Mouse (Mus musculus) heart, postnatal 0 days (tissue): ENCODE measurements around the gene Znrf4. TPM values are rescaled to one million over a fixed set of nuclear protein-coding genes. Genes with fewer than 3 reads are reported as not detected.
A peak's percentile ranks its signal among the peaks of the same experiment; 100 is the strongest.

Experiments
- ATAC-seq: fragments of 200-750 bp; cut with Nextera tagmentation; 2 replicates; pipeline ENCODE4 v1.8.0; 2017; ENCODE audit warnings: low read depth, moderate number of reproducible peaks, moderate library complexity; ENCODE audit not compliant: insufficient read depth
- DNase-seq: peaks from one replicate; pipeline ENCODE4 v3.0.0-alpha.2; 2016; ENCODE audit warnings: low spot score
- H3K27ac ChIP-seq: fragments of 300-500 bp; sonication (generic); 2 replicates; pipeline ENCODE4 v1.5.1; 2014; ENCODE audit warnings: low read depth, mild to moderate bottlenecking
- H3K27me3 ChIP-seq: fragments of 300-500 bp; sonication (generic); 2 replicates; pipeline ENCODE4 v1.6.1; 2014; ENCODE audit warnings: low read length, mixed read lengths; ENCODE audit not compliant: control insufficient read depth, insufficient read depth
- H3K36me3 ChIP-seq: fragments of 300-500 bp; sonication (generic); replicated peaks from 2 replicates; pipeline ENCODE4 v1.6.1; 2014; ENCODE audit warnings: low read length, mixed read lengths; ENCODE audit not compliant: control insufficient read depth, insufficient read depth
- H3K4me1 ChIP-seq: fragments of 300-500 bp; sonication (generic); 2 replicates; pipeline ENCODE4 v1.6.1; 2014; ENCODE audit warnings: antibody characterized with exemption; ENCODE audit not compliant: control insufficient read depth, insufficient read depth
- H3K4me2 ChIP-seq: fragments of 300-500 bp; sonication (generic); 2 replicates; pipeline ENCODE4 v1.6.1; 2014; ENCODE audit warnings: low read depth, mild to moderate bottlenecking, low read length, moderate library complexity
- H3K4me3 ChIP-seq: fragments of 300-500 bp; sonication (generic); 2 replicates; pipeline ENCODE4 v1.5.1; 2014; ENCODE audit warnings: low read depth, low read length
- H3K9ac ChIP-seq: fragments of 300-500 bp; sonication (generic); replicated peaks from 2 replicates; pipeline ENCODE4 v1.6.1; 2014; ENCODE audit warnings: low read depth, low read length, mixed read lengths
- H3K9me3 ChIP-seq: fragments of 300-500 bp; sonication (generic); replicated peaks from 2 replicates; pipeline ENCODE4 v1.6.1; 2016; ENCODE audit warnings: low read length; ENCODE audit not compliant: control insufficient read depth
- CTCF ChIP-seq: IDR thresholded peaks from 2 replicates; pipeline ENCODE4 v1.5.1; 2016; ENCODE audit warnings: antibody characterized with exemption, control low read depth, low read depth
- EP300 ChIP-seq: IDR thresholded peaks from 2 replicates; pipeline ENCODE4 v1.6.1; 2016; ENCODE audit warnings: antibody characterized with exemption, low read depth
- WGBS: fragments of 180-500 bp; shearing (Covaris S2); extraction: QIAGEN DNeasy Blood & Tissue Kit; methylation state at CpG from one replicate; pipeline ENCODE4 v1.1.7; 2014; 5-methylcytosine and 5-hydroxymethylcytosine counted together
- polyA plus RNA-seq: library from polyadenylated mRNA; unstranded; fragments of >200 nt; fragmentation: Nextera tagmentation; extraction: Ambion mirVana; gene quantifications from 2 replicates; pipeline ENCODE4 v1.2.1, GENCODE M21; 2015
- total RNA-seq: library from RNA; depleted of rRNA; stranded (reverse); fragments of >200 nt; gene quantifications from 2 replicates; pipeline ENCODE4 v1.2.3, GENCODE M21; 2014; ENCODE audit warnings: low replicate concordance

Gene Znrf4
- total and polyA plus RNA-seq, 2 experiments from 2014 or later, result not detected

- no peak for ATAC-seq
- Histone ChIP-seq H3K4me1 (no peaks in the 10 kb centered on the region), H3K9me3 (0 out of 2 replicates have a peak, but pooled peaks cover 3% of the 10 kb centered on the region), H3K27ac (no peak overlapping the region), H3K36me3 (no peaks in the 10 kb centered on the region), H3K9ac (no peak overlapping the region), H3K27me3 (0 out of 2 replicates have a peak, but pooled peaks cover 2% of the 10 kb centered on the region), H3K4me3 (no peak overlapping the region), H3K4me2 (no peak overlapping the region)
- DNase-seq, result no peak
- 84% methylated on average over 9 of the region's 9 CpGs for WGBS
- no peak for TF ChIP-seq CTCF
- TF ChIP-seq EP300, result no peak
These were observed 26.3 kb downstream of the Znrf4 start for GRCm38 (mm10) chr17:56485926-56486325.

- H3K4me1 ChIP-seq, result no peaks in the 10 kb centered on the region
- no peak overlapping the region for H3K9ac ChIP-seq
- H3K9me3 ChIP-seq, result no peaks in the 10 kb centered on the region
- H3K27ac ChIP-seq, result no peak overlapping the region
- 0 out of 2 replicates have a peak, but pooled peaks cover 2% of the 10 kb centered on the region for H3K27me3 ChIP-seq
- H3K4me2 ChIP-seq, result no peak overlapping the region
- 56% methylated on average over 9 of the region's 9 CpGs for WGBS
- DNase-seq (no peak), ATAC-seq (no peak)
- no peaks in the 10 kb centered on the region for H3K36me3 ChIP-seq
- no peak for TF ChIP-seq CTCF
- no peak for TF ChIP-seq EP300
- no peak overlapping the region for H3K4me3 ChIP-seq
These were observed 27.1 kb downstream of the Znrf4 start for GRCm38 (mm10) chr17:56485118-56485517.

GRCm38 (mm10) chr17:56482671-56483070, 29.6 kb downstream of the Znrf4 start:
- Histone ChIP-seq H3K9ac (no peak overlapping the region), H3K4me3 (no peak overlapping the region), H3K27ac (no peak overlapping the region), H3K4me1 (no peaks in the 10 kb centered on the region), H3K4me2 (no peak overlapping the region), H3K9me3 (no peaks in the 10 kb centered on the region), H3K27me3 (0 out of 2 replicates have a peak, but pooled peaks cover 8% of the 10 kb centered on the region), H3K36me3 (no peaks in the 10 kb centered on the region)
- no peak for DNase-seq
- ATAC-seq, result no peak
- TF ChIP-seq CTCF (no peak), EP300 (no peak)
- WGBS, result 67% methylated on average over 1 of the region's 1 CpGs

GRCm38 (mm10) chr17:56479358-56479757, 32.9 kb downstream of the Znrf4 start:
- Histone ChIP-seq H3K4me3 (no peak overlapping the region), H3K4me1 (peaks cover 18% of the 10 kb centered on the region), H3K9me3 (no peaks in the 10 kb centered on the region), H3K36me3 (no peaks in the 10 kb centered on the region), H3K27me3 (peaks cover 22% of the 10 kb centered on the region), H3K27ac (no peak overlapping the region), H3K4me2 (no peak overlapping the region), H3K9ac (no peak overlapping the region)
- WGBS, result 17% methylated on average over 6 of the region's 6 CpGs
- TF ChIP-seq EP300 (no peak), CTCF (peak; percentile 86)
- ATAC-seq (no peak), DNase-seq (no peak)

- Histone ChIP-seq H3K27me3 (peaks cover 33% of the 10 kb centered on the region), H3K27ac (no peak overlapping the region)
- 68% methylated on average over 11 of the region's 11 CpGs for WGBS
These were observed 34.0 kb downstream of the Znrf4 start for GRCm38 (mm10) chr17:56478191-56478611.

GRCm38 (mm10) chr17:56477191-56477818, 34.9 kb downstream of the Znrf4 start:
- TF ChIP-seq EP300 (no peak), CTCF (no peak)
- H3K27ac ChIP-seq, result no peak overlapping the region
- no peak overlapping the region for H3K4me3 ChIP-seq
- no peak overlapping the region for H3K4me2 ChIP-seq
- DNase-seq, result no peak
- no peak for ATAC-seq
- no peaks in the 10 kb centered on the region for H3K9me3 ChIP-seq
- 68% methylated on average over 19 of the region's 19 CpGs for WGBS
- no peaks in the 10 kb centered on the region for H3K36me3 ChIP-seq
- H3K4me1 ChIP-seq, result peaks cover 31% of the 10 kb centered on the region
- peaks cover 39% of the 10 kb centered on the region for H3K27me3 ChIP-seq
- H3K9ac ChIP-seq, result no peak overlapping the region

More at GRCm38 (mm10) chr17:56478191-56478611, 34.0 kb downstream of the Znrf4 start:
- no peak for DNase-seq
- no peak for ATAC-seq
- H3K4me3 ChIP-seq, result no peak overlapping the region
- H3K9me3 ChIP-seq, result no peaks in the 10 kb centered on the region
- H3K4me1 ChIP-seq, result peaks cover 30% of the 10 kb centered on the region
- no peaks in the 10 kb centered on the region for H3K36me3 ChIP-seq
- H3K4me2 ChIP-seq, result no peak overlapping the region
- TF ChIP-seq CTCF (no peak), EP300 (no peak)
- no peak overlapping the region for H3K9ac ChIP-seq
